Mouse (Mus musculus) hindbrain, embryonic 16.5 days (tissue): ENCODE data around the gene Mrgbp. TPM values are rescaled to one million over a fixed set of nuclear protein-coding genes. Genes with fewer than 3 reads are reported as not detected.
A peak's percentile ranks its signal among the peaks of the same experiment; 100 is the strongest.

Experiments
- ATAC-seq: fragments of 200-750 bp; cut with Nextera tagmentation; 2 replicates; pipeline ENCODE4 v1.8.0; 2017; ENCODE audit warnings: moderate TSS enrichment, moderate library complexity
- H3K27ac ChIP-seq: fragments of 300-500 bp; sonication (generic); 2 replicates; pipeline ENCODE4 v1.5.1; 2014; ENCODE audit warnings: low read depth, mild to moderate bottlenecking, control low read depth, low read length, moderate library complexity
- H3K27me3 ChIP-seq: fragments of 300-500 bp; sonication (generic); replicated peaks from 2 replicates; pipeline ENCODE4 v1.6.1; 2014; ENCODE audit warnings: low read length; ENCODE audit not compliant: control insufficient read depth, insufficient read depth
- H3K36me3 ChIP-seq: fragments of 300-500 bp; sonication (generic); 2 replicates; pipeline ENCODE4 v1.6.1; 2014; ENCODE audit warnings: mild to moderate bottlenecking, low read length, moderate library complexity, mixed read lengths; ENCODE audit not compliant: control insufficient read depth, insufficient read depth
- H3K4me1 ChIP-seq: fragments of 300-500 bp; sonication (generic); 2 replicates; pipeline ENCODE4 v1.6.1; 2014; ENCODE audit warnings: low read depth, low read length; ENCODE audit not compliant: control insufficient read depth, insufficient read depth
- H3K4me2 ChIP-seq: fragments of 300-500 bp; sonication (generic); 2 replicates; pipeline ENCODE4 v1.6.1; 2014; ENCODE audit warnings: mild to moderate bottlenecking, low read length, control low read depth, moderate library complexity
- H3K4me3 ChIP-seq: fragments of 300-500 bp; sonication (generic); 2 replicates; pipeline ENCODE4 v1.5.1; 2014; ENCODE audit warnings: mild to moderate bottlenecking, low read length, control low read depth, moderate library complexity
- H3K9ac ChIP-seq: fragments of 300-500 bp; sonication (generic); 2 replicates; pipeline ENCODE4 v1.6.1; 2014; ENCODE audit warnings: low read depth, mild to moderate bottlenecking, control low read depth, low read length, moderate library complexity
- H3K9me3 ChIP-seq: fragments of 300-500 bp; sonication (generic); 2 replicates; pipeline ENCODE4 v1.6.1; 2014; ENCODE audit warnings: mild to moderate bottlenecking, low read length, moderate library complexity; ENCODE audit not compliant: control insufficient read depth
- WGBS: fragments of 180-500 bp; shearing (Covaris S2); extraction: QIAGEN DNeasy Blood & Tissue Kit; methylation state at CpG from one replicate; pipeline ENCODE4 v1.1.7; 2014; 5-methylcytosine and 5-hydroxymethylcytosine counted together
- polyA plus RNA-seq: library from polyadenylated mRNA; unstranded; fragments of >200 nt; fragmentation: Nextera tagmentation; extraction: Ambion mirVana; gene quantifications from 2 replicates; pipeline ENCODE4 v1.2.1, GENCODE M21; 2015

Gene Mrgbp
- polyA plus RNA-seq, 1 experiment from 2014 or later, result 38.1 TPM

DNA sequence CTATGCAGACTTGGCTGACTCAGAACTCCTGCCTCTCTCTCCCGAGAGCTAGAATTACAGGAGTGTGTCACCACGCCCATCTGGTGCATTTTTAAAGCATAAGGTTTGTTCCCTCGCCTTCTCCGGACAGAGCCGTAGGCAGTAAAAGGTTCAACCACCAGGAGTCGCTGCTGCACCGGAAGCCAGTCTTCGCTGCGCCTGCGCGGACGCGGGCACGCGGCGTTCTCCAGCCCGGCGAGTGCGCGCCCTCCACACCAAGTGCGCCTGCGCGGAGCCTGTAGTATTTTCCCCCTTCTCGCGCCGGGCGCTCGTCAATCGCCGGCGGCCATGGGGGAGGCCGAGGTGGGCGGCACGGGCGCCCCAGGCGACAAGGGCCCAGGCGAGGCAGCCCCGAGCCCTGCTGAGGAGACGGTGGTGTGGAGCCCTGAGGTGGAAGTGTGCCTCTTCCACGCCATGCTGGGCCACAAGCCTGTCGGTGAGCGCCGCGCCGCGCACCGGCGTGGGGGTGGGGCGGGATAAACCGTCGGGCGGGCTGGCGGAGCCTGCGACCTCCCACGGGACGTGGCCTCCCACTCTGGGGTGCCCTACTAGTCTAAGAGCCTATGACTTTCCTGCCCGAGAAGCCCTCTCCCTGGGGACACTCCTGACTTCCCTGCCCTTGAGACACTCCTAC, 1.5 kb downstream of the Mrgbp start:
- peak; percentile 79 for ATAC-seq
- WGBS, result under 1% methylated on average over 55 of the region's 57 CpGs
- H3K4me1 ChIP-seq, result peaks cover 17% of the 10 kb centered on the region
- H3K4me3 ChIP-seq, result peak overlapping the region; percentile 85
- H3K9me3 ChIP-seq, result no peaks in the 10 kb centered on the region
- H3K27ac ChIP-seq, result peak overlapping the region; percentile 80
- H3K36me3 ChIP-seq, result peaks cover 11% of the 10 kb centered on the region
- H3K4me2 ChIP-seq, result peak overlapping the region; percentile 68
- H3K27me3 ChIP-seq, result no peaks in the 10 kb centered on the region
- peak overlapping the region; percentile 98 for H3K9ac ChIP-seq

DNA sequence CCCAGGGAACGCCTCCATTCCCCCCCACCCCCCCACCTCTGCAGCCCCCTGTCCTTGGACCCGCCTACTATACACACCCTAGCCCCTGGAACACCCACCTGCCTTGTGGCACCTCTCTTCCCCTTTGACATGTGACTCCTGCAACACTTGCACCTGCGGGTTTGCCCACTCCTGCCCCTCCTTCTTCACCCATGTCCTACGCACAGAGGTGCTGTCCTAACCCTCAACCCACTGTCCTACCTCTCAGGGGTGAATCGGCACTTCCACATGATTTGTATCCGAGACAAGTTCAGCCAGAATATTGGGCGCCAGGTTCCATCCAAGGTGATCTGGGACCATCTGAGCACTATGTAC, 2.0 kb downstream of the Mrgbp start:
- Histone ChIP-seq H3K27me3 (no peaks in the 10 kb centered on the region), H3K4me2 (peak overlapping the region; percentile 68), H3K36me3 (peaks cover 11% of the 10 kb centered on the region), H3K27ac (no peak overlapping the region; the same call in 1 of the 2 replicates), H3K4me3 (peak overlapping the region; percentile 85), H3K9ac (peak overlapping the region; percentile 98), H3K9me3 (no peaks in the 10 kb centered on the region), H3K4me1 (peaks cover 17% of the 10 kb centered on the region)
- peak; percentile 25 for ATAC-seq
- WGBS, result 30% methylated on average over 7 of the region's 7 CpGs

DNA sequence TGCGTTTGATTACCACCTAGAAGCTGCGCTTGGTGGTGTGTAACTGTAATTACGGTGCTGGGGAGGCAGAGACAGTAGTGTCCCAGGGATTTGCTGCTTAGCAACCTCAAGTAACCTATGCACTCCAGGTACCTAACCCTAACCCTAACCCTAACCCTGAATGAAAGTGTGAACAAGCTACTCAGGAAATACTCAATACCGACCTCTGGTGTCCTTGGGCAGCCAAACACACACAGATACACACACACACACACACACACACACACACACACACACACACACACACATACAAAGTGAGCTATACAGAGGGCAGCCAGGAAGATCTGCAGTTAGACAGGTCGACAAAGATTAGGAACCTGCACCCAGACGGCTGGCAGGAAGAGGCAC, 7.6 kb downstream of the Mrgbp start:
- ATAC-seq, result peak; percentile 1
- H3K4me3 ChIP-seq, result peak overlapping the region; percentile 86
- peak overlapping the region; percentile 93 for H3K27ac ChIP-seq
- H3K9ac ChIP-seq, result peak overlapping the region; percentile 90
- peak overlapping the region; percentile 74 for H3K4me2 ChIP-seq
- WGBS, result 45% methylated on average over 6 of the region's 6 CpGs
- H3K4me1 ChIP-seq, result peaks cover 17% of the 10 kb centered on the region
- peaks cover 23% of the 10 kb centered on the region for H3K36me3 ChIP-seq
- H3K9me3 ChIP-seq, result no peaks in the 10 kb centered on the region
- H3K27me3 ChIP-seq, result no peaks in the 10 kb centered on the region

DNA sequence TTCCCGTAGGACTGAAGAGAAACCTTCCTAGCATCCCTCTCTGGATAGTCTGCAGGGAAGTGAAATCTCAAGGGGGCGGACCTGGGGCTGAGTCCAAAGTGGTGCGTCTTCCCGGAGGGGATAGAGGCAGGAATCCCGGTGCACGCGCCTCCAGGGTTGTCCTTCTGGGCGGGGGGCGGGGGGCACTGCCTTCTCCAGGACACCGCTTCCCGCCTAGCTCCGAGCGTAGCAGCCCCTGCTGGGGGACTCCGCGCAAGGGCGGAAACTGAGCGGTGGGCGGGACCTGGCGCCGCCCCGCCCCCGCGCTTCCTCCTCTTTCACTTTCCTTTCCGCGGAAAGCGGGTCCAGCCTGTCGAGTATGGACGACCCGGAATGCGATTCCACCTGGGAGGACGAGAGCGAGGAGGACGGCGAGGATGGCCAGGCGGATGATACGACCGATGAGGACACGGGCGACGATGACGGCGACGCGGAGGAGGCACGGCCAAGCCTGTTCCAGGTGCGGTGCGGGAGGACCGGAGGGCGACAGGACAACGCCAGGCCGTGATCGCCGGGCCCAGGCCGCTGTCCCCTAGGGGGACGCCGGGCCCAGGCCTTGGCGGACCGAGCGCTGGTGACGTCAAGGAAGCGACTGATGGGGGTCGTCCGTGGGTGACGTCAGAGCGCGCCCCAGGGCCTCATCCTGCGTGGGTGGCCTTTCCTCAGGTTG, 8.2 kb downstream of the Mrgbp start, which contains the start of gene Ogfr:
Gene Ogfr, plus strand, starts transcription at position 123 of the 709 bp plus-strand sequence.
- Histone ChIP-seq H3K4me2 (peak within 1 kb of the TSS; percentile 74), H3K27me3 (no peaks in the 10 kb centered on the region), H3K4me1 (peaks cover 12% of the 10 kb centered on the region), H3K36me3 (peaks cover 26% of the 10 kb centered on the region), H3K9me3 (no peaks in the 10 kb centered on the region), H3K27ac (peak within 1 kb of the TSS; percentile 93), H3K4me3 (peak within 1 kb of the TSS; percentile 86), H3K9ac (peak within 1 kb of the TSS; percentile 90)
- under 1% methylated on average over 56 of the region's 67 CpGs for WGBS
- ATAC-seq, result peak; percentile 87

GRCm38 (mm10) chr2:180597490-180597889, 16.4 kb downstream of the Mrgbp start, which contains the start of gene Col9a3:
Gene Col9a3 (plus strand): TSS chr2:180597790.
- H3K4me1 ChIP-seq, result peaks cover 20% of the 10 kb centered on the region
- H3K27ac ChIP-seq, result peak within 1 kb of the TSS; percentile 40; the same call in 1 of the 2 replicates
- H3K27me3 ChIP-seq, result peaks cover 5% of the 10 kb centered on the region; the same call in 1 of the 2 replicates
- no peaks in the 10 kb centered on the region for H3K9me3 ChIP-seq
- no peak for ATAC-seq
- H3K4me3 ChIP-seq, result peak within 1 kb of the TSS; percentile 39
- peak within 1 kb of the TSS; percentile 65 for H3K9ac ChIP-seq
- peak within 1 kb of the TSS; percentile 66 for H3K4me2 ChIP-seq
- WGBS, result 55% methylated on average over 4 of the region's 4 CpGs
- H3K36me3 ChIP-seq, result peaks cover 13% of the 10 kb centered on the region

DNA sequence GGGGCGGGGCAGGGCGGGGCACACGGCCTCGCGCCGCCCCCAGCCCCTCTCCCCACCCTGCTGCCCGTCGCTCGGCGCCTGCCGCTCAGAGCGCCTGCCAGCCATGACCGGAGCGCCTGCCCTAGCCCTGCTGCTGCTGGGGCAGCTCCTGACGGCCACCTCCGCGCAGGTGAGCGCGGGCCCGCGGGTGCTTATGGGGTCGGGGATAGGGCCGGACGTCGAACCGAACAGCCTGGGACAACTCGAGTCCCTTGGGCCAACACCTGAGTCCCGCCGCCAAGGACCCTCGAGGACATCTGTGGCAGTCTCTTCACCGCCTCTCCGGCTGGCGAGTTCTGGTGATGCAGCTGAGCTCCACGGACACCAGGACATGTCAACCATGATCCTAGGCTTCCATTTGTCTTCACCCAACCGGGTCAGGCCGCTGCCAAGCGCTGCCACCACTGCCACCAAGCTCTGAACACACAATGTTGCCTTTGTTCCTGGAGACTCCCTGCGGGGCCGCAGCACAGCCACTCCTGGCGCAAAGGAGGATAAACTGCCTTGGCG, 17.1 kb downstream of the Mrgbp start:
- ATAC-seq, result peak; percentile 41; the same call in 1 of the 2 replicates
- 3% methylated on average over 35 of the region's 41 CpGs for WGBS
- Histone ChIP-seq H3K4me2 (peak overlapping the region; percentile 66), H3K27ac (peak overlapping the region; percentile 40; the same call in 1 of the 2 replicates), H3K9me3 (no peaks in the 10 kb centered on the region), H3K36me3 (peaks cover 9% of the 10 kb centered on the region), H3K4me3 (peak overlapping the region; percentile 39), H3K4me1 (peaks cover 20% of the 10 kb centered on the region), H3K9ac (peak overlapping the region; percentile 65), H3K27me3 (peaks cover 5% of the 10 kb centered on the region; the same call in 1 of the 2 replicates)

GRCm38 (mm10) chr2:180600569-180601021, 19.5 kb downstream of the Mrgbp start:
- Histone ChIP-seq H3K4me1 (peaks cover 20% of the 10 kb centered on the region), H3K27ac (peak overlapping the region; percentile 66), H3K4me3 (no peak overlapping the region), H3K9me3 (no peaks in the 10 kb centered on the region), H3K27me3 (peaks cover 5% of the 10 kb centered on the region; the same call in 1 of the 2 replicates), H3K9ac (no peak overlapping the region), H3K36me3 (no peaks in the 10 kb centered on the region), H3K4me2 (no peak overlapping the region; the same call in 1 of the 2 replicates)
- WGBS, result 7% methylated on average over 9 of the region's 9 CpGs
- peak; percentile 81 for ATAC-seq

GRCm38 (mm10) chr2:180604781-180605180, 23.7 kb downstream of the Mrgbp start:
- no peaks in the 10 kb centered on the region for H3K9me3 ChIP-seq
- no peak overlapping the region for H3K4me3 ChIP-seq
- H3K9ac ChIP-seq, result no peak overlapping the region
- no peaks in the 10 kb centered on the region for H3K36me3 ChIP-seq
- no peak overlapping the region for H3K27ac ChIP-seq
- ATAC-seq, result no peak
- no peak overlapping the region for H3K4me2 ChIP-seq
- WGBS, result 47% methylated on average over 6 of the region's 6 CpGs
- H3K4me1 ChIP-seq, result peaks cover 7% of the 10 kb centered on the region; the same call in 1 of the 2 replicates
- H3K27me3 ChIP-seq, result no peaks in the 10 kb centered on the region

- Histone ChIP-seq H3K4me2 (no peak overlapping the region), H3K9me3 (no peaks in the 10 kb centered on the region), H3K27me3 (no peaks in the 10 kb centered on the region), H3K27ac (no peak overlapping the region), H3K36me3 (no peaks in the 10 kb centered on the region), H3K4me1 (no peaks in the 10 kb centered on the region), H3K4me3 (no peak overlapping the region), H3K9ac (no peak overlapping the region)
- 78% methylated on average over 4 of the region's 4 CpGs for WGBS
- no peak for ATAC-seq
Observed at GRCm38 (mm10) chr2:180610283-180610682, 29.2 kb downstream of the Mrgbp start.
